Mouse (Mus musculus) 3T3-L1 (cell line): ENCODE results near the gene Slc22a4.
A peak's percentile ranks its signal among the peaks of the same experiment; 100 is the strongest.

ENCODE experiments used
- DNase-seq: peaks from one replicate; pipeline ENCODE4 v3.0.0-alpha.2; 2015; ENCODE audit warnings: low read depth, low spot score

Gene Slc22a4

GRCm38 (mm10) chr11:54028044-54028951 lies at the start of gene Slc22a4:
Gene Slc22a4 (minus strand): TSS chr11:54028090.
- DNase-seq = peak; percentile 58

GRCm38 (mm10) chr11:54076101-54076500 lies 48.2 kb upstream of the Slc22a4 start:
- no peak for DNase-seq

- no peak for DNase-seq
Measured at GRCm38 (mm10) chr11:54075353-54075752, 47.5 kb upstream of the Slc22a4 start.

DNA sequence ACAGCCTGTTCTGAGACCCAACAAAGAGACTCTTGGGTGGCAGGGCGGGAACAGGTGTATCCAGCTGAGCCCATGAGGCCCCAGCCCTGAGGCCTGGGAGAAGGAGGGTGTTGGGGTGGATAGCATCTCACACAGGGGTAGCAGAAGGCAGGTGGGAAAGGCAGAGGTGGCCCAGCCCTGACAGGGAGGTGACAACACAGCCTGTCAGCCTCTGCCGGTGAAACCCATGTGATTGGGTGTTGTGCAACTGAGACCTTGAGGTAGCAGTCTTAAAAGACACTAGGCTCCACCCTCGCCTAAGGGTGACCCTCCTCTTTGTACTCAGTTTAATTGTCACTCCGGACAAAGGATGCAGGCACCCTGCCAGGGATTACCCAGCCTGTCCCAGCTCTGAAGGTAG lies 45.4 kb upstream of the Slc22a4 start:
- DNase-seq = no peak

DNA sequence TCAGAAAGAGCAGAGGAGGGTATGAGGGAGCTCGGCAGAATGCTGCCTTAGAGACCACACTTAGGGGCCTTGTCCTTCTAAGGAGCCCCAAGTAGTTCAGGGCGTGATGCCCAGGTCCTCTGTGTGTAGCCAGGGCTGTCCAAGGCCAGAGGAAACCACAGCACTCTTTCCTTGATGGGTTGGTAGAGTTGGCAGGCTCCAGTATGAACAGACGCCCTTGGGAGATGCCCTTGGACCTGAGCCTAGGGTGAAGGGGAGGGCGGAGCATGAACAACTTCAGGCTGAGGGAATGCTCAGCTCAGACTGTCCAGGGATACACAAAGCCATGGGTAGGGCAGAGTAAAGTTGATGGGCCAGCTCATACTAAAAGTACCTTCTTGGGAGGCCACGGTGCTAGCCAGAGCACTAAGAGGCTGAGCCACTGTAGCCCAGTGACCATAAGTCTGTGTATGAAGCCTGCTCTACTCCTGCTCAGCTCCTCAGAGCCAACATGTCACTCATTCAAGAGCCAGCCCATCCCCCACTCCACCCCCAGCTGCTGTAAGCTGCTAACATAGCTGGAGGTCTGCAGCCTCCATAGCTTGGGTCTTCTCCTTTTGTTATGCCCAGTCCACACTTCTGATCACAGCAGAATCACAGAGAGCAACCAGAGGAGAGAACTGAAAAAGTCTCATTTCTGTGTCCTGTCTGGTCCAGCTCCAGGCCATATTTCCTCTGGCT lies 44.0 kb upstream of the Slc22a4 start:
- peak; percentile 56 for DNase-seq

DNA sequence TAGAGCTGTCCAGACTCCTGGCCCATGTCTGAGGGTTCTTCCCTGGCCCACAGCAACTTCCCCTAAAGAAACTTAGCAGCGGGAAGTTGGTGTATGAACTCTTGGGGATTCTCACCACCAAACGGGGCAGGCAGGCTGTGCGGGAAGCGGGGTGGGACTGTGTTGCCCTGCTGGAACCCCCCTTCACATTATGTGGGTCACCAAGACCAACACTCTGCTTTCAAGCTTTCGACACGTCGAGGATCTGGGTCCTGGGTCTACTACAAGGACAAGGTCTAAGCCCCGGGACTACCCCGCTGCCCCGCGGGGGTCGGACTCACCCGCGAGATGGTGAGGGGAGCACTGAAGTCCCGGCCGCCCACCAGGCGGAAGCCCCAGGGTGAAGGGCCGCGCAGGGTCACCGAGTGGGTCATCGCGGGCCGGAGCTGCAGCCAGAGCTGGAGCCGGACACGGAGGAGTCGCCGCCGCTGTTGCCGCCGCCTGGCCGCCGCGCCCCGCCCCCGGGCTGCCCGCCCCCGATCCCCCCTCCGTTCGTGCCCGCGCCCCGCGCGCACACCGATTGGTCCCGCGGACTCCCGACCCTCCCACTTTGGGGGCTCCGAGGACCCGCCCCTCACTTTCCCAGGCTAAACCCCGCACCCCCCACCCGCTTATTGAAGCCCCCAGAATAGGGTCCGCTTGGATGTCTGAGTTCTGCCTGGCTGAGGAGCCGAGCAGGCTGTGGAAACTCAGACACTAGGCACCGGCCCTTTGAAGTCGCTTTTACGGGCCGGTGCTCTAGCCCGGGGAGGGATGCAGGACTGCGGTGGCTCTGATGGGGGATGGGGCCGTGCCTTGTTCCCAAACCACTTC lies 40.9 kb upstream of the Slc22a4 start, which contains the start of gene Pdlim4:
Pdlim4 (minus strand) TSS at position 495 of the 852 bp plus-strand sequence.
- no peak for DNase-seq

GRCm38 (mm10) chr11:54067996-54068519 lies 40.2 kb upstream of the Slc22a4 start:
- no peak for DNase-seq

DNA sequence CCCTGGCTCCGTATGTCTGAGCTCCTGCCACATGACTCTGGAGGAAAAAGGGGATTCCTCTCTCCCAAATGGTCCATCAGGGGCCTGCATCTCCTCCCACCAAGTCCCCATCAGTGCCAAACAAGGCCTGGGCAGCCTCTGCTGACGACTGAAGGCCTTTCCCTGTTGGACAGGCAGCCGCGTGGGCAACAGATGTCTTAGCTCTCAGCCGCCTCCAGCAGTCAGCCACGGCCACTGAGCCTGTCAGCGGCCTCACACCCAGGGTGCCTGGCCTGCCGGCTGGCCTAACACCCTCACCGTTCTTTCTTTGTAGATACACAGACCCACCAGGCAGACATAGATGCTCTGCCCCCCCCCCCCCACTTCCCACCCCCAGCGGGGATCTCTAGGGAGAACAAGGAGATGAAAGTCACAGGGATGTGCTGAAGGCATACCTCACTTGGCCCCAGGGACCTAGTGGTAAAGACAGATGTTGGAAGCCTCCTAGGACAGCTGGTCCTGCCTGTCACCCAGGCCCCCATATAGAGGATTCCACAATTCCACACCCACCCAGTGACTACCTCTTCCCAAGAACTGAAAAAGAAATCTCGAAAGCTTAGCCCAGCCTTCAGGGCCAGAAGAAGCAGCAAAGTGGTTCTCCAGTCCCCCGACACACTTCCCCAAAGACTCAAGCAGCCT lies 39.6 kb upstream of the Slc22a4 start:
- no peak for DNase-seq

DNA sequence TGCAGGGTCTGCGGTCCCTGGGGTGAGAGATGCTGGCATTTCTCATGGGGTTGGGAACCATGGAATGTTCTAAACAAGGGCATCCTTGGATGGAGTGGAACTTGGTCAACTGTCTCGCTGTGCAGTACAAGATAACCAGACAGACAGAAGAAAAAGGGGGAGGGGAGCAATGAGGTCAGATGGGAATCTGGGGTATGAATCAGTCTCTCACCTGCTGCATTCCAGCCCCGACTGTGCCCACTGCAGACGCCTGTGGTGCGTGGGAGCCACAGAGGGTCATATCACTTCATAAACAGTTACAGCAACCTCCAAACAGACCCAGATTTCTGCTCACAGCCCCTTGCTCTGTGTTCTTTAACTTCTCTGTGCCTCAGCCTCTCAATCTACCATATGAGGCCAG lies 38.5 kb upstream of the Slc22a4 start:
- DNase-seq = no peak

DNA sequence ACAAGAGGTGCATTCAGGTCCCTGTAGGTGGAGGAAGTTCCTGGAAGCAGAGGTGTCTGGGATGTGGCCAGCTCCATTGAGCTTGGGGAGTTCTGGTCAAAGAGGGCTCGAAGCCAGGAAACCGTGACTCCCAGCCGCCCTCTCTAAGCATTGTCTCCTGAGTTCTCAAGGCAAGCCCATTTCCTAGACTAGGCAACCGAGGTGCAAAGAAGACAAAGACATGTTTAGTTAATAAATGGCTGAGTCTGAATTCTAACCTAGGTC lies 38.0 kb upstream of the Slc22a4 start:
- peak; percentile 46 for DNase-seq

DNA sequence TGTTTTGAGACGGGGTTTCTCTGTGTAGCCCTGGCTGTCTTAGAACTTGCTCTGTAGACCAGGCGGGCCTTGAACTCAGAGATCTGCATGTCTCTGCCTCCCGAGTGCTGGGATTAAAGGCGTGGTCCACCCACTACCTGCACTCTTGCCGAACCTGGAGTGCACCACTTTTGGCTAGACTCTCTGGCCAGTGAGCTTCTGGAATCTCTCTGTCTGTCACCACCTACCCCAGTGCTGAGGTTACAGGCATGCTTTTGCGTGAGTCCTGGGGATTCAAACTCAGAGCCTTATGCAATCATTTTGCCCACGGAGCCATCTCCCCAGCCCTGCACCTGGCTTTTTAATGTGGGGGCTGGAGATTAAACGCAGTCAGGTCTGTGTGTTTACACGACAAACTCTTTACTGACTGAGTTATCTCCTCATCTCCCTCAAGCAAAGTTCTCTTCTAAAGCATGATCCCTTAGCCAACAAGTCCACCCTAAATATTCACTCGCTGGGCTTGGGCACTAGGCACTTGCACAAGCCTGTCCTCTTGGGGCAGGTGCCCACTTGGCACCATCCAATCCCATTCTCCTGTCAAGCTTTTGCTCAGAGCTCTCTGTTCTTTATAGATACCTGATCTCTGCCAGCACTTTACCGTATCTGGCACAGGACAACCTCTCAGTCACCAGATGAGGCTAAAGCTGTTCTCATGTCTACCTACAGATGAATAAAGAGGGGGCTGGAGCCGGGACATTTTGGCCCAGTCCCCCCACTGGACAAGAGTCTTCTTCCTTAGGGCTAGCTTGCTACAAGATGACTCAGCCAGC lies 37.4 kb upstream of the Slc22a4 start:
- no peak for DNase-seq

- no peak for DNase-seq
Measured at GRCm38 (mm10) chr11:54064412-54064978, 36.6 kb upstream of the Slc22a4 start.

DNA sequence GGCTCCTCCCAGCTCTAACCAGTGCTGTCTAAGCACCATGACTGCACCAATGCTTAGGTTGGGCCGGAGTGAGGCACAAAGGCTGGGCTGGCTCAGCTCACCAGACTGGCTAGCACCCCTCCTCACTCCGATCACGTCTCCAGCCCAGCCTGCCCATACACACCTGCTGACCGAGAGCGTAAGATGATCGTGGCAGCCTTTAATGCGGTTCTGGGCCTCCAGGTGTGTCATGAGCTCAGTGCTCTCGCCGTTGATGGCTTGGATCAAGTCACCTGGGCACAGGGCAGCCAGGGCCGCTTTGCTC lies 35.5 kb upstream of the Slc22a4 start:
- DNase-seq = no peak

- DNase-seq = peak; percentile 31
Measured at GRCm38 (mm10) chr11:54062753-54063471, 35.0 kb upstream of the Slc22a4 start.

DNA sequence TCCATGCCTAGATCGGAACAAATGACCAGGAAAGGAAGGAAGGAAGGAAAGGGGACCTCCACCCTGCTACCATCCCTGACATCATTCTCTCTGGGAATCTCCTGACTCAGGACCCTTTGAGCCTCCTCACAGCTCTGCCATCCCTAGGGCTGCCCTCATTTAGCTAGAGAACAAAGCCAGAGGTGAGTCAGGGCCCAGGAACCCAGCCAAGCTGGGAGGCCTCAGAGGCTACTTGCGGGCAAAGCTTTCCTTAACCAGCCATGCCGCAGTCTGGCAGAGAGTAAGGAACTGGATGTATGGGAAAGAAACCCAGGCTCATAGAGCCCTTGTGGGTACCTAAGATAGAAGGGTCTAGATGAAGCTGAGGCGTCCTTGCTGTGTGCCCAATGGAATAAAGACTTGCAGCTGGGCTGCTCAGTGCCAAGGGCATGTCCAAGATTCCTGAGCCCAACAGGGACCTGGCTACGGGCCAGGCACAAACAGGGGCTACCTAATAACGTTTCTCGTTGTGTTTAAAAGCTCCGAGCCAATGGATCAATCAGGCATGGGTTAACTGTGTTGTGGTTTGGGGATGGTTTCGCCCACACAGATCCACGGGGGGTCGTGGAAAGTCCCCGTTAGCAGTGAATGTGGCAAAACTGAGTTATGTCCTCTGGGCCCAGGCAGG lies 34.3 kb upstream of the Slc22a4 start:
- DNase-seq = peak; percentile 96

DNA sequence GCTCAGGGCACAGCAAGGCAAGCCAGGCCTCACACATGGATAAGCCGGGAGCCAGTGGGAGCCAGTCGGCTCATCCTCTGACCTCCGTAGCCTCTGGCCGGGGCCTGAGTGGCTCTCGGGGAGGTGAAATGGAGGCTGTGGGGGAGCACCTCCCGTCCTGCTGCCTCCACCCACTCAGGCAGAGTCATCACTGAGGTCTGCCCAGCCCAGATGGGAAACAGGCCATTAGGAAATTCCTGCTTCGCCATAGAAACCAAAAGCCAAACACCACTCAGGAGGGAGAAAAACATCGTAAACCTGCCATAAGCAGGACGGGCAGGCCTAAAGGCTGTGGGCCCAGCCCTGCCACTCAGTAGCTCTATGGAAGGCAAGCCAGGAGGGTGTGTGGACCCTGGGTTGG lies 32.4 kb upstream of the Slc22a4 start:
- peak; percentile 90 for DNase-seq

- peak; percentile 23 for DNase-seq
Measured at GRCm38 (mm10) chr11:54059526-54059925, 31.6 kb upstream of the Slc22a4 start.

- peak; percentile 34 for DNase-seq
Measured at GRCm38 (mm10) chr11:54058643-54059042, 30.8 kb upstream of the Slc22a4 start.

DNA sequence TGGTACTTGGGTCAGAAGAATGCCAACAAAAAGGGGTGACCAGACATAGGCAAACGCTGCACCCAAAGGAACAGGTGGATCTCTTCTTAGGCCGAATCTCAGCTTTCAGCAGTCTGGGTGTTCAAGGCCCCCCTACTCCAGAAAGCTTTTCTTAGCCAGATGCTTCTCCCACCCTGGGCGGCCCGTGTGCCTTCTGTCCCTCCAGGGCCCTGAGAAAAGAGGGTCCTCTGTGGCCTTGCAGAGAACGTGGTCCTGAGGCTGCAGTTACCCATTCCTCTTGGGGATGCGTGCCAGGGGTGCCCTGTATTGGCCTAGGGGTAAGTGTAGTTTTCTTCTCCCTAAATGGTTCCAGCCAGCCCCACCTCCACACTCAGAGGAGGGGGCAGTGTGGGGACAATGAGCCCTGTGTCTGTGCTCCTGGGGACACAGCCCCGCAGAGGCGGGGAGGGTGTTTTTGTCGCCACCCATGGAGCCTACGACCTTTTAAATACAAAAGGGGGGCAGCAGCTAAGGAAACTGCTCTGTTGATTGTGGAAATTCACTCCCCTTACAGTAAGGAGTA lies 30.2 kb upstream of the Slc22a4 start:
- no peak for DNase-seq
